Mouse (Mus musculus): ENCODE measurements around the gene Atp4b.
"Not testable (repeated sequence)": the region's sequence is repeated elsewhere in the genome, so short reads cannot be mapped to it uniquely, and the experiment has no call there.

Atp4b gene

GRCm38 (mm10) chr8:13382999-13383398 is 13.6 kb downstream of the Atp4b start:
- no peak for DNase-seq (ENCODE audit: low read depth in 1 of 2, low spot score in 2 of 2)

DNA sequence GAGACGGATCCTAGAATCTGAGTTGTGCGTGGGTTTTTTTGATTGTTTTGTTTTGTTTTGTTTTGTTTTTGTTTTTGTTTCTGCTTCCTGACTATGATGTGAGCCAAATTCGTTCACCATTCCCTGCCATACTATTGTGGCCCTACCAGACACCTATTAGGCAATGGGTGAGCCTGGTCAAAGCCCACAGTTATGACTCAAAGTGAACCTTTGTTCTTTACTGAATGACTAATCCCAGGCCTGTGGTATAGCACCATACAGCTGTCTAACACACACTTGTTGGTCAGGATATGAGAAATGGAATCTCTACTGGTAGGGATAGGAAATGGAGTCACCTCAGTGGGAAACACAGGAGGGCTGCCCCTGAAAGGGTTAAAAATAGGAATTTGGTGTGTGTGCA is 14.1 kb downstream of the Atp4b start:
- no peak for DNase-seq (ENCODE audit: low read depth in 1 of 2, low spot score in 2 of 2)

- DNase-seq (ENCODE audit: low read depth in 1 of 2, low spot score in 2 of 2), result no peak
Observed at GRCm38 (mm10) chr8:13381630-13382029, 15.0 kb downstream of the Atp4b start.

DNA sequence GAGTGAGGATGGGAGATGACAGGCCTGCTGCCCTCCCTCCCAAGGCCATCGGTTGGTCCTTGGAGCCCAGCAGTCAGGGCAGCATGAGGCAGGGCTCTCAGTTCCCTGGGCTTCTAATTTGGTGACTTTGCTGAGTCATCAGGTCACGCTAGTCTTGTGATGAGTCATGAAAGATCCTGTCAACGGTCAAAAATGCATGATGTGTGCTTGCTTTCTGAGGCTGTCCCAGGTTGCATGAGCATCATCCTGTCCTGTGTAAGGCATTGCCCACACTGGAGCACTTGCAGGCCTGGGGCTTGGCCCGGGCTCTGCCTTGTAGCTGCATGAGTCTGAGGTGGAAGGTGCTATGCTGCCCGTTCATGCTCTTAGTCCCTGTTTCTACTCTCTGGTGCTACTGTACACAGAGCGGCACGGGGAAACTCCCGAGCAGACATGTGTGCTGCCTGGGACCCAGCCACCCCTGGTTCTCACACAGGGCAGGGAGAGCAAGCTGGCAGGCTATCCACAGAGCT is 23.4 kb downstream of the Atp4b start:
- no peak for DNase-seq (ENCODE audit: low read depth in 1 of 2, low spot score in 2 of 2)

DNA sequence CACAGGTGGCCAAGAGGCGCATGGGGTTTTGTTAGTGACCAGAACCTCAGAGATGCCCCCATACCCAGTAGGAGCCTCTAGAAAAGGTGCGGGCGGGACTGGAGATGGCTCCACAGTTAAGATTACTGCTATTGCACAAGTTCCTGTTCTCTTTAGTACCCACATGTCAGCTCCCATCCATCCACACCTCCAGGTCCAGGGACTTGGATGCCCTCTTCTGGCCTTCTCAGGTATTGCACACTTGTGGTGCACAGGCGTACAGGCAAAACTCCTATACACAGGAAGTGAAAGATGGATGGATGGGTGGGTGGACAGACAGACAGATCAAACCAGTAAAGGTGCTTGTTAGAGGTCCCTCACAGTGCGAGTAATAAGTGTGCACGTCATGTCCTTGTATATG is 34.8 kb downstream of the Atp4b start:
- DNase-seq (ENCODE audit: low read depth in 1 of 2, low spot score in 2 of 2), result peak in 1 of 2 experiments; percentile 37

GRCm38 (mm10) chr8:13360213-13360612 is 36.4 kb downstream of the Atp4b start:
- DNase-seq (ENCODE audit: low read depth in 1 of 2, low spot score in 2 of 2), result no peak

DNA sequence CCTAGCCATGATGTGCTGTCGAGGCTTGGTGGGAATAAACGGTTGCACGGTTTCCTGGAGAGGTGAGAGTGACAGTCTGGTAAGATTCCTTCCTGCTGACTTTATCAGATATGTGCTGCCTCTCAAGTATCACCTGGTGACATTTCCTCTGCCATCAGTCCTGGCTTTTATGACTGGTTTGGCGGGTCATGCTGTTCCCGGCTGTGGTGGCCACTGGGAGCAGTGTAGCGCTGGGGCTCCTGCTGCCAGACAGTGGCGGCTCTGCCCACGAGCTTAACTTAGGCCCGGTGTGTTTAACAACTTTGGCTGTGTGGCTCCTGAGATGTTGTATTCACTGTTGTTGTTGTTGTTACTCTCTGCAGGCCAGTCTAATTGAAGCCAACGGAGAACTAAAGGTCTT is 39.9 kb downstream of the Atp4b start:
- DNase-seq (ENCODE audit: low read depth in 1 of 2, low spot score in 2 of 2), result no peak

DNA sequence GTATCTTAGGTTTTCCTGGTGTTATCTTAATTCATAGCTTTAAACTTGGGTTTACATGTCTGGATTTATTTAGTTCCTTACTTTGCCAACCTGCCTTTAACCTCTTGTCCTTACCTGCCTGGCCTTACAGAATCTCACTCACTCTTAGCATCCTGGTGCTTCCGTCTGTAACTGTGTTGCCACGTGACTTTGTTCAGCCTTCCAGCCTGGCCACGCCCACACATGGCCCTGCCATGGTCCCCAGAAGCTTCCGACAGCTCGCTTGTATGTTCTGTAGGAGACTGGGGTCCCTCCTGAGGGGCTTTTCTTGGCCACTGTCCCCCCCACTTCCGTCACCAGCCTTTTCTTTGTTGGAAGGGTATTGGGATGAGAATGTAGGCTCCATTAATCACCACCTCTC is 40.4 kb downstream of the Atp4b start:
- no peak for DNase-seq (ENCODE audit: low read depth in 1 of 2, low spot score in 2 of 2)

- DNase-seq (ENCODE audit: low read depth in 1 of 2, low spot score in 2 of 2), result no peak
Observed at GRCm38 (mm10) chr8:13353883-13354282, 42.7 kb downstream of the Atp4b start.

GRCm38 (mm10) chr8:13353155-13353833 is 43.3 kb downstream of the Atp4b start:
- no peak for DNase-seq (ENCODE audit: low read depth in 1 of 2, low spot score in 2 of 2)

GRCm38 (mm10) chr8:13352601-13353000 is 44.0 kb downstream of the Atp4b start:
- DNase-seq (ENCODE audit: low read depth in 1 of 2, low spot score in 2 of 2), result no peak

DNA sequence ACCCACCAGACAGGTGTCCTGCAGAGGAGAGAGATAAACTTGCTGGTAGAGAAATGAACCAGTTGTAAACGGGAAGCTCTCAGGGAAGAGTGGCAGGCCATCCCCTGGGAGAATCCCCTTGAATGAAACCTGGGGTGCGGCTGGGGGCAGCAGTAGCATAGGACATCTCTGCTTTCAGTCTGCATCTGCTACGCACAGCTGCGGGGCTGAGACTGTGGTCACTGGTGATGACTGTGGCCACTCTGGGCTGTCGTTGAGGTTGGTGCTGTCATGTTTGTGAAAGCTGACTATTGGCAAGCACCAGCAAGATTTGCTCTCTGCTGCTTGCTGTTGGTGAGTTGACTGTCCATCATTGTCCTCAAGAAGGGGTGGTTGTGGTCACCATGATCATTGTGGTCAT is 45.0 kb downstream of the Atp4b start:
- DNase-seq (ENCODE audit: low read depth in 1 of 2, low spot score in 2 of 2), result no peak

DNA sequence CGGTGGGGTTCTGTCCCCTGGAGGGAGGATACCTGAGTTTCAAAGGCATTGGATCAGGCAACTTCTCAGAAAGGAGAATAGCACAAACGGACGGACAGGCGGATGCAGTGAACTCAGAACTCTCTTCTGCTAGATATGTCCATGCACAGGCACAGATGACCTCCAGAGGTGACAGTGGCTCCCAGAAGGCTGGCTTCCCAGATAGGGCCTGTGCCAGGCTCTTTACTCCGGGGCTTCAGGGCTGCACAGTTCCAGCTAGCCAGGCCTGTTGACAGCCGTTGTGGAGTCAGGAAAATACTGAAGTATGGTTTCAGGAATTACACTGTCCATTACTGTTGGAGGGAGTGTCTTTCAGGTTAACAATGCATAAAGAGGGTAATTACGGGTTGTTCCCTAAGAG is 46.6 kb downstream of the Atp4b start:
- DNase-seq (ENCODE audit: low read depth in 1 of 2, low spot score in 2 of 2), result no peak

DNA sequence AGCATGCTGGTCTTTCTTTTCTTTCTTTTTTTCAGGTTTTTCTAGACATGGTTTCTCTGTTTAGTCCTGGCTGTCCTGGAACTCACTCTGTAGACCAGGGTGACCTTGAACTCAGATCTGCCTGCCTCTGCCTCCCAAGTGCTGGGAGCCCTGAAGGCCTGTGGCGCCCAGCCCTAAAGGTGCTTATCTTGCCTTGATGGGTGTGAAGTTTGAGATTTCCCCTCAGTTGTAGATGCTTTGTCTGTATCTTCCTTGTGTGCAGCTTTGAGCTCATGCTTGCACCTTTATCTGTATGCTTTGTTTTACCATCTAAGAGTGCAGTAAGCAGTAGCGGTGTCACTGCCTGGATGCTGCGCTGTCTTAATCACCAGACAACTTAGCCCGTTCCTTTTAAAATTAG is 53.5 kb downstream of the Atp4b start:
- DNase-seq (ENCODE audit: low read depth in 1 of 2, low spot score in 2 of 2), result no peak

DNA sequence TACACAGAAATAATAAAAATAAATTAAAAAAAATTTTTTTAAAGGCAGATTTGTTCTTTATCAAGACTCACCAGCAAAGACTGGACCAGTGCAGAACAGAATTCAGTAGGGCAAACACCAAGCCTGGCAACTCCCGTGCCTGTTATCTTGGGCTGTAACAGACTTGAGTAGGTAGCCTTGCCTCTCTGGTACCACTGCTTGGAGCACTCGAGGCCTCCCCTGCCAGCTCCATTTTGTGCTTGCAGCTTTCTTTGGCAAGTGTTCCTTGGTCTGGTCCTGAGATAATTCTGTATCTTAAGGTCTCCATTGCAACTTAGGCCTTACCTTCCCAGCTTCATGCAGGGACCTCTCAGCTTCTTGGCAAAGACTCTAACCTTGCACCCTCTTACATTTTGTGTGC is 54.3 kb downstream of the Atp4b start:
- no peak for DNase-seq (ENCODE audit: low read depth in 1 of 2, low spot score in 2 of 2)

DNA sequence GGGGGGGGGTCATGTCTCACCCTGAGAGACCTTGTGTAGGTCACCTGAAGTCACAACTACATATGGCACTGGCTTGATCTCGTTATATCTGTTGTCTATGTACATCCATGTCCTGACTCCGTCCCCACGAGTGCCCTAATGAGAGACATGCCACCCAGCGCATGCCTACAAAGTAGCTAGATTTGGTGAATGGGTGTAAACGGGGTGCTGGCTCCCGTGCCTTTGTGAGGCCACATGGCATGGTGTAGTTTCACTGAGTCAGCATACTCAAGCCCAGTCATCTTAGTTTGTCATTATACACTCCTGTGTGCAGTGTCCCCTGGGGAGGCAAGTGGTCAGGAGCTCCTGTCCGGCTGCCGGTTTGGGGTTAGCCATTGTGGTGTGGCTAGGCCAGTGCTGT is 56.0 kb downstream of the Atp4b start:
- DNase-seq (ENCODE audit: low read depth in 1 of 2, low spot score in 2 of 2), result no peak

DNA sequence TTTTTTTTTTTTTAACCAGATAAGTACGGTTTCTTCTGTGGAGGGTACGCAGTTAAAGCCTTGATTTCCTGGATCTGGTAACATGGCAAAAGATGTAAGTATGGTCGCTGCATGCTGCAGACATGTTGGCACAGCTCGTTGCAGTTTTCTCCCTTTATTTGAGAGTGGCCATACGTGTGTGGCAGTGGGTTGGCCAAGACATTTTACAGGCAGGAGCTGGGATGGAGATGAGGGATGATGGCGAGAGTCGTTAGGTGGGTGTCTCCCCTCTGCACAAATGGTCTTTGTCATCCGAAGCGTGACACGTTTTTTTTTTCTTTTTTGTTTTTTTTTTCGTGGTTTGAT is 57.0 kb downstream of the Atp4b start:
- DNase-seq (ENCODE audit: low read depth in 1 of 2, low spot score in 2 of 2), result no peak

- no peak for DNase-seq (ENCODE audit: low read depth in 1 of 2, low spot score in 2 of 2)
Observed at GRCm38 (mm10) chr8:13338901-13339645, 57.6 kb downstream of the Atp4b start.

- DNase-seq (ENCODE audit: low read depth in 1 of 2, low spot score in 2 of 2), result peak; percentile 18 to 39
Observed at GRCm38 (mm10) chr8:13338255-13338860, 58.3 kb downstream of the Atp4b start, which contains the start of gene Tfdp1. Gene Tfdp1 (plus strand): TSS chr8:13338751.

DNA sequence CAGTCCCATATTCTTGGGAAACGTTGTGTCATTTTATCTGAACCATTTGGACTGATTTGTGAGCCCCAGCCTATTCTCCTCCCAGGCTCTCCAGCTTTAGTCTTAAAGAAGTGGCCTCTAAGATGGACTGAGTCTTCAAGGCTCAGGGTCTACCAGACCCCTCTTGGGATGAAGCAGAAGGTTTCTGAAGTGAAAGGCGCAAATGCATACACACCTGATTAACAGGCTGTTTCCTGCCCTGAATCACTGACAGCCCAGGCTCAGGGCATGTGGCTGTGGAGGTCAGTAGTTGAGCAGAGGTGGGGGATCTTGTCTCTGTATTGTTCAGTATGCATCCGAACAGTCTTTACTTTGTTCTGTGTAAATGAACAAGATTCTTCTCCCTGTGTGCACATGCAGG is 58.9 kb downstream of the Atp4b start:
- DNase-seq (ENCODE audit: low read depth in 1 of 2, low spot score in 2 of 2), result no peak

DNA sequence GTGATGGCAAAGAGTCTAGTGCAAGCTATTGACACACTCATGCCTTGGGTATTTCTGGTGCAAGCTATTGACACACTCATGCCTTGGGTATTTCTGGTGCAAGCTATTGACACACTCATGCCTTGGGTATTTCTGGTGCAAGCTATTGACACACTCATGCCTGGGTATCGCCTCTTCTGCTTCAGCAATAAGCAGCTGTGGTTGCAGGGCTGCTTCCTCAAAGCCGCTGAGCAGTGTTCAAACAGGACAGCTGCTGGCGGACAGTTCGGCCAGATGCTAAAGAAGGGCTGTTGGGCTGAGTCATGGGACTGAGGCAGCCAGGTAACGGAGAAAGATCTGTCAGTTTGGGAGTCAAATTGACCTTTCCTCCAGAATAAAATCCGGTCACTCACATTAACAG is 59.4 kb downstream of the Atp4b start:
- DNase-seq (ENCODE audit: low read depth in 1 of 2, low spot score in 2 of 2), result not testable (repeated sequence)
